9 mouse cellular contexts compared by ENCODE assay signal in genomic region chr11:69876186-69876585, GRCm38 (mm10). TPM values are rescaled to one million over a fixed set of nuclear protein-coding genes. Genes with fewer than 3 reads are reported as not detected.
DNase-seq lines count a peak whose midpoint lies in the region; ATAC-seq and TF ChIP-seq lines count a peak whose summit lies in the region.
"Had no signal": no experiment of that assay in that cellular context is flagged by ENCODE, and none has a peak within 500 bp of the region (broad histone marks: within the 10 kb centered on the region; RNA-seq: fewer than 3 reads in every experiment).

No protein-coding gene starts in this region.

- H3K4me3 ChIP-seq in MEL (ENCODE audit: control insufficient read depth in 1 of 2, insufficient read depth in 1 of 2, low read depth in 2 of 2, low read length in 2 of 2) = peak overlapping the region; percentile 21 to 40
- no peak overlapping the region for H3K4me3 ChIP-seq in limb, embryonic 15.5 days

- H3K4me2 ChIP-seq in limb, embryonic 15.5 days = no peak overlapping the region

- 0 out of 2 replicates have a peak overlapping the region, but pooled peaks have one; percentile 18 for H3K27ac ChIP-seq in MEL (ENCODE audit: control insufficient read depth, low read depth, low read length)
- H3K27ac ChIP-seq in limb, embryonic 15.5 days = peak overlapping the region; percentile 74

- no peak; a peak in 1 of 4 replicates for TF ChIP-seq POLR2A in MEL (IDR thresholded peaks at IDR 0.05; ENCODE audit: control insufficient read depth in 1 of 2, insufficient read depth in 1 of 2, low read depth in 1 of 2, low read length in 2 of 2, poor library complexity in 1 of 2)

- TF ChIP-seq EP300 in MEL (IDR thresholded peaks at IDR 0.05; ENCODE audit: low read depth in 1 of 2, low read length in 2 of 2) = peak in 1 of 2 experiments; percentile 25; a peak in 1 of 4 replicates

- H3K9ac ChIP-seq in MEL (ENCODE audit: control insufficient read depth, low read depth, low read length, poor library complexity, severe bottlenecking) = peak overlapping the region; percentile 35
- no peak overlapping the region for H3K9ac ChIP-seq in limb, embryonic 15.5 days

- ATAC-seq in limb, embryonic 15.5 days (ENCODE audit: insufficient number of reproducible peaks, low FRiP score, low TSS enrichment, low read depth) = peak; percentile 31

- WGBS in limb, embryonic 15.5 days = 38% methylated on average over 7 of the region's 7 CpGs

- no peaks in the 10 kb centered on the region for H3K9me3 ChIP-seq in MEL (replicated peaks; ENCODE audit: insufficient read depth, low read length)
- no peaks in the 10 kb centered on the region for H3K9me3 ChIP-seq in limb, embryonic 15.5 days

- H3K27me3 ChIP-seq in MEL (ENCODE audit: control insufficient read depth in 1 of 2, insufficient read depth in 2 of 2, low read length in 2 of 2) = no peaks in the 10 kb centered on the region
- H3K27me3 ChIP-seq in limb, embryonic 15.5 days = no peaks in the 10 kb centered on the region

- TF ChIP-seq CTCF in MEL (IDR thresholded peaks at IDR 0.05 in 2 of 3, conservative IDR thresholded peaks at IDR 0.05 in 1 of 3; ENCODE audit: control insufficient read depth in 1 of 3, insufficient read depth in 1 of 3, low read depth in 2 of 3, low read length in 3 of 3, poor library complexity in 1 of 3, severe bottlenecking in 1 of 3) = no peak

- peak; percentile 65 for DNase-seq in CD4-positive helper T cell, adult 2 months (ENCODE audit: low read depth, low spot score)
- DNase-seq in MEL (ENCODE audit: low read depth, low spot score) = peak; percentile 87
- peak; percentile 78 to 81 for DNase-seq in heart, postnatal 10 days
- no peak for DNase-seq in cerebellum, adult 9-11 months
- DNase-seq in gastrocnemius, postnatal 25 days = no peak
- no peak for DNase-seq in adrenal gland, postnatal 14 days
- no peak for DNase-seq in thymus, postnatal 25 days

- H3K36me3 ChIP-seq in MEL (ENCODE audit: control insufficient read depth in 1 of 2, insufficient read depth in 2 of 2, low read length in 2 of 2) = peaks cover 0 to 29% of the 10 kb centered on the region in 2 experiments; a peak in 2 of 4 replicates
- H3K36me3 ChIP-seq in limb, embryonic 15.5 days = no peaks in the 10 kb centered on the region

- intact Hi-C loops in heart, postnatal 10 days (cut with DNase I) = loop anchor here (2.0 to 5.0 kb wide), 3 partner anchors 71 to 149 kb away; partner anchors contain the start of genes Polr2a and Tmem102

- no peaks in the 10 kb centered on the region for H3K79me2 ChIP-seq in MEL (ENCODE audit: control insufficient read depth, insufficient read depth, low read length, poor library complexity)

- TF ChIP-seq RAD21 in MEL (IDR thresholded peaks at IDR 0.05; ENCODE audit: low read depth, low read length) = peak; percentile 4; the same call in 1 of the 2 replicates

- peaks cover 11 to 49% of the 10 kb centered on the region in 2 experiments for H3K4me1 ChIP-seq in MEL (ENCODE audit: control insufficient read depth in 1 of 2, insufficient read depth in 2 of 2, low read length in 2 of 2)
- peaks cover 55% of the 10 kb centered on the region for H3K4me1 ChIP-seq in limb, embryonic 15.5 days

TF ChIP-seq in MEL, 35 proteins besides CTCF, POLR2A, EP300 and RAD21 (continues in another document):
- TF ChIP-seq BHLHE40 (IDR thresholded peaks at IDR 0.05; ENCODE audit: borderline replicate concordance, low read depth, low read length) = no peak
- TF ChIP-seq SIN3A (IDR thresholded peaks at IDR 0.05; ENCODE audit: low read length) = no peak; the same call in none of the 2 replicates
- TF ChIP-seq MAFK (IDR thresholded peaks at IDR 0.05; ENCODE audit: borderline replicate concordance, low read depth, low read length) = no peak
- no peak for TF ChIP-seq GABPA (IDR thresholded peaks at IDR 0.05; ENCODE audit: low read depth, low read length)
- TF ChIP-seq MYB (IDR thresholded peaks at IDR 0.05; ENCODE audit: low read depth, low read length) = no peak
- TF ChIP-seq TCF12 (IDR thresholded peaks at IDR 0.05; ENCODE audit: low read depth, low read length) = 0 out of 2 replicates have a peak, but pooled peaks have one; percentile 18
- no peak for TF ChIP-seq MYC (IDR thresholded peaks at IDR 0.05; ENCODE audit: low read depth, low read length)
- no peak for TF ChIP-seq UBTF (IDR thresholded peaks at IDR 0.05; ENCODE audit: borderline replicate concordance, insufficient read depth, low read depth, low read length)
- TF ChIP-seq KAT2A (conservative IDR thresholded peaks at IDR 0.05; ENCODE audit: low read depth, low read length) = no peak; the same call in 1 of the 2 replicates
- TF ChIP-seq CHD1 (IDR thresholded peaks at IDR 0.05; ENCODE audit: low read depth, low read length) = no peak
- no peak for TF ChIP-seq TAL1 (IDR thresholded peaks at IDR 0.05; ENCODE audit: low read length)
- TF ChIP-seq RCOR1 (IDR thresholded peaks at IDR 0.05; ENCODE audit: low read depth, low read length) = 0 out of 2 replicates have a peak, but pooled peaks have one; percentile 25
- no peak for TF ChIP-seq ZNF384 (IDR thresholded peaks at IDR 0.05; ENCODE audit: low read depth, low read length)
- peak; percentile 16; the same call in 1 of the 2 replicates for TF ChIP-seq MXI1 (IDR thresholded peaks at IDR 0.05; ENCODE audit: low read depth, low read length)
- no peak for TF ChIP-seq POLR2AphosphoS2 (IDR thresholded peaks at IDR 0.05; ENCODE audit: low read length)
- TF ChIP-seq JUND (IDR thresholded peaks at IDR 0.05; ENCODE audit: low read depth, low read length) = no peak
- TF ChIP-seq ZC3H11A (IDR thresholded peaks at IDR 0.05; ENCODE audit: low read depth, low read length) = no peak
- no peak for TF ChIP-seq HCFC1 (IDR thresholded peaks at IDR 0.05; ENCODE audit: low read depth, low read length)
- no peak for TF ChIP-seq USF2 (IDR thresholded peaks at IDR 0.05; ENCODE audit: borderline replicate concordance in 1 of 2, insufficient read depth in 1 of 2, low read depth in 1 of 2, low read length in 2 of 2)
- TF ChIP-seq POLR2AphosphoS5 (IDR thresholded peaks at IDR 0.05; ENCODE audit: borderline replicate concordance, low read depth, low read length) = no peak
- no peak for TF ChIP-seq MAX (IDR thresholded peaks at IDR 0.05; ENCODE audit: low read length)
- TF ChIP-seq MEF2A (IDR thresholded peaks at IDR 0.05; ENCODE audit: extremely low read depth, insufficient replicate concordance, low read depth, low read length, poor library complexity, severe bottlenecking) = no peak
- TF ChIP-seq CHD2 (IDR thresholded peaks at IDR 0.05; ENCODE audit: low read length) = no peak
- no peak for TF ChIP-seq MAZ (IDR thresholded peaks at IDR 0.05; ENCODE audit: low read depth, low read length)
- no peak for TF ChIP-seq ZKSCAN1 (IDR thresholded peaks at IDR 0.05; ENCODE audit: low read depth, low read length)
- TF ChIP-seq NELFE (IDR thresholded peaks at IDR 0.05; ENCODE audit: low read depth, low read length) = peak; percentile 23; the same call in 1 of the 2 replicates
- 0 out of 2 replicates have a peak, but pooled peaks have one; percentile 9 for TF ChIP-seq ETS1 (IDR thresholded peaks at IDR 0.05; ENCODE audit: low read depth, low read length)
- no peak for TF ChIP-seq USF1 (IDR thresholded peaks at IDR 0.05; ENCODE audit: low read depth, low read length)
- TF ChIP-seq GATA1 (IDR thresholded peaks at IDR 0.05; ENCODE audit: low read depth, low read length) = peak; percentile 54
- TF ChIP-seq SMC3 (IDR thresholded peaks at IDR 0.05; ENCODE audit: low read depth, low read length) = peak; percentile 23; the same call in 1 of the 2 replicates
- TF ChIP-seq ZMIZ1 (IDR thresholded peaks at IDR 0.05; ENCODE audit: low read depth, low read length) = no peak

RNA-seq across cellular contexts. Expression of gene Tmem95, which starts 1.6 kb away (rescaled TPM):
- not detected in 2 replicates for total RNA-seq in MEL (2012; rRNA removed)
- polyA plus RNA-seq in MEL (2012; ENCODE audit: insufficient read depth in 1 of 2, insufficient read length in 2 of 2, low read depth in 1 of 2, low replicate concordance in 2 of 2, missing spikeins in 1 of 2) = not detected
- total RNA-seq in heart, postnatal 10 days (2021) = not detected
- 0.31 and 0.73 TPM in 2 replicates for polyA plus RNA-seq in limb, embryonic 15.5 days (2015; fragmentation: Nextera tagmentation; extraction: Ambion mirVana)
- total RNA-seq in gastrocnemius, postnatal 25 days (2021) = not detected
- not detected in 2 replicates for total RNA-seq in adrenal gland, postnatal 14 days (2021)
- polyA plus RNA-seq: liver, embryonic 16.5 days had no signal

RNA-seq across cellular contexts. Expression of gene Kctd11, which starts 5.0 kb away (rescaled TPM):
- total RNA-seq in MEL (2012; rRNA removed) = 0.19 and 0.26 TPM in 2 replicates
- polyA plus RNA-seq in MEL (2012; ENCODE audit: insufficient read depth in 1 of 2, insufficient read length in 2 of 2, low read depth in 1 of 2, low replicate concordance in 2 of 2, missing spikeins in 1 of 2) = under 1 TPM in 1 of 2 experiments, not detected in 1; 0.49 TPM
- 1 to 10 TPM; 3.0 to 3.5 TPM for total RNA-seq in heart, postnatal 10 days (2021)
- 20.5 TPM in 2 replicates for polyA plus RNA-seq in limb, embryonic 15.5 days (2015; fragmentation: Nextera tagmentation; extraction: Ambion mirVana)
- 1 to 10 TPM; 1.7 to 2.2 TPM for total RNA-seq in gastrocnemius, postnatal 25 days (2021)
- 4.1 and 4.4 TPM in 2 replicates for total RNA-seq in adrenal gland, postnatal 14 days (2021)

RNA-seq across cellular contexts. Expression of gene Tnk1, which starts 17.7 kb away (rescaled TPM):
- 0.13 and 0.35 TPM in 2 replicates for total RNA-seq in MEL (2012; rRNA removed)
- under 1 TPM in 1 of 2 experiments, not detected in 1; 0.25 TPM for polyA plus RNA-seq in MEL (2012; ENCODE audit: insufficient read depth in 1 of 2, insufficient read length in 2 of 2, low read depth in 1 of 2, low replicate concordance in 2 of 2, missing spikeins in 1 of 2)
- not detected for total RNA-seq in heart, postnatal 10 days (2021)
- polyA plus RNA-seq in limb, embryonic 15.5 days (2015; fragmentation: Nextera tagmentation; extraction: Ambion mirVana) = 4.1 and 5.0 TPM in 2 replicates
- total RNA-seq in gastrocnemius, postnatal 25 days (2021) = under 1 TPM in 1 of 2 experiments, not detected in 1; 0.11 TPM
- total RNA-seq in adrenal gland, postnatal 14 days (2021) = 0.30 TPM in 1 of 2 replicates, not detected in the other

RNA-seq across cellular contexts. Expression of gene Acap1, which starts 19.2 kb away (rescaled TPM):
- 20.7 and 33.4 TPM in 2 replicates for total RNA-seq in MEL (2012; rRNA removed)
- 10 to 100 TPM in 1 of 2 experiments, not detected in 1; 42.2 TPM for polyA plus RNA-seq in MEL (2012; ENCODE audit: insufficient read depth in 1 of 2, insufficient read length in 2 of 2, low read depth in 1 of 2, low replicate concordance in 2 of 2, missing spikeins in 1 of 2)
- 1 to 10 TPM; 2.7 to 3.0 TPM for total RNA-seq in heart, postnatal 10 days (2021)
- 2.7 and 3.1 TPM in 2 replicates for polyA plus RNA-seq in limb, embryonic 15.5 days (2015; fragmentation: Nextera tagmentation; extraction: Ambion mirVana)
- under 1 TPM; 0.26 to 0.38 TPM for total RNA-seq in gastrocnemius, postnatal 25 days (2021)
- 2.1 and 14.4 TPM in 2 replicates for total RNA-seq in adrenal gland, postnatal 14 days (2021)

RNA-seq across cellular contexts. Expression of gene 2810408A11Rik, which starts 24.6 kb away (rescaled TPM):
- 0.69 and 0.81 TPM in 2 replicates for total RNA-seq in MEL (2012; rRNA removed)
- 1 to 10 TPM in 1 of 2 experiments, not detected in 1; 1.3 TPM for polyA plus RNA-seq in MEL (2012; ENCODE audit: insufficient read depth in 1 of 2, insufficient read length in 2 of 2, low read depth in 1 of 2, low replicate concordance in 2 of 2, missing spikeins in 1 of 2)
- total RNA-seq in heart, postnatal 10 days (2021) = 1 to 10 TPM; 2.1 to 2.7 TPM
- 7.6 and 8.4 TPM in 2 replicates for polyA plus RNA-seq in limb, embryonic 15.5 days (2015; fragmentation: Nextera tagmentation; extraction: Ambion mirVana)
- not detected for total RNA-seq in gastrocnemius, postnatal 25 days (2021)
- total RNA-seq in adrenal gland, postnatal 14 days (2021) = 1.8 and 2.1 TPM in 2 replicates

Comparison
In these comparisons a context has a peak if more than half of its experiments do, and no peak if none do; other contexts are left out.
1. DNase-seq: peak in CD4-positive helper T cell, adult 2 months (single experiment), MEL (single experiment) and heart, postnatal 10 days (2 of 2); none in cerebellum, adult 9-11 months (single experiment), gastrocnemius, postnatal 25 days (single experiment), adrenal gland, postnatal 14 days (single experiment) and thymus, postnatal 25 days (single experiment).